Mouse (Mus musculus) forelimb bud, embryonic 11.5 days (tissue): ENCODE results near the gene Fuca1.
A peak's percentile ranks its signal among the peaks of the same experiment; 100 is the strongest.

ENCODE experiments used
- DNase-seq: peaks from one replicate; pipeline ENCODE4 v3.0.0-alpha.2; 2012; ENCODE audit warnings: low read depth, low spot score

Gene Fuca1

DNA sequence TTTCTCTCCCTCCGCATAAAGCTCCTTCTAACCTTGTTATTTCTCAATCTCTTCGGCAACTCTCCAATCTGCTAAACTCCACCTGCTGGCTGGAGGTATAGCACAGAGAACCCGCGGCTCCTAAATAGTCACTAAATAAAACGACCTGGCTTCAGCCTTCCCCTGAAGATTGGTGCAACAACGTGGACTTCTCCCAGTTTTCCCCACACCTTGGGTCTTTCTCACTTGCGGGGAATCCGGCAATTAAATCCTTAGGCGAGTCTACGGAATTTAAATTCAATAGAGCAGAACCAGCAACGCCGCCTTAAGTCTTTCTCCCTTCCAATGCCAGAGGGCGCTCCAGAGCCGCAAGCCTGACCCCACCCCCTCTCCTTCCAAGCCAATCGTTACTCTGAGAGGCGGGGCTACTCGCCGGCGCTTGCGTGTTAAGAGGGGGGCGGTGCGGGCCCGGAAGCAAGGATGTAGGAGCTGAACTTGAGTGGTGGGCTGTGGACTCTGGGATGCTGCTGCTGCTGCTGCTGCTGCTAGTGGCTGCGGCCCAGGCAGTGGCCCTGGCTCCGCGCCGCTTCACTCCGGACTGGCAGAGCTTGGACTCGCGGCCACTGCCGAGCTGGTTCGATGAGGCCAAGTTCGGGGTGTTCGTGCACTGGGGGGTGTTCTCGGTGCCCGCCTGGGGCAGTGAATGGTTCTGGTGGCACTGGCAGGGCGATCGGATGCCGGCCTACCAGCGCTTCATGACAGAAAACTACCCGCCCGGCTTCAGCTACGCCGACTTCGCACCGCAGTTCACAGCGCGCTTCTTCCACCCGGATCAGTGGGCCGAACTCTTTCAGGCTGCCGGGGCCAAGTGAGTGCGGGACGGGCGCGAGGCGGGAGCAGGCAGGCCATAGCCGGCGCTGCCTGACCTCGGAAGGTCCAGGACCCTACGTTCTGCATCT, at the start of gene Fuca1:
Gene Fuca1 (plus strand): TSS at position 432 of the 938 bp plus-strand sequence.
- peak; percentile 94 for DNase-seq

DNA sequence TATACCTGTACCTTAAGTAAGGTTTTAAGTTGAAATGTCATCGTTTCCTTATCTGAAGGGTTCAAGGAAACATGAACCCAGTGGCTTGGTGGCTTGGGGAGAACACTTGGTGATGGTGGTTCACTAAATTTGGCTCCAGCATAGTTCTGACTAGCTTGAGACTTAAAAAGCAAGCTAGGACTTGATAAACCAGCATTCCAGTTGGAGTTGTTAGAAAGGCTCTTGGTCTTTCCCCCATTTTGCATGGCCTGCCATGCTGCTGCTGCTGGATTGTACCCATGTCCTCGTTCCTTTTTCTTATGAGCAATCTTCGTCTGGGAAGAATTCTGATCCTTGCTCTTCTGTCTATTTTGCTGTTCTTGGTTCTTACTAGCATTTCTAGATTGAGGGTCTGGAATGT, 48.5 kb upstream of the Fuca1 start:
- DNase-seq, result no peak

DNA sequence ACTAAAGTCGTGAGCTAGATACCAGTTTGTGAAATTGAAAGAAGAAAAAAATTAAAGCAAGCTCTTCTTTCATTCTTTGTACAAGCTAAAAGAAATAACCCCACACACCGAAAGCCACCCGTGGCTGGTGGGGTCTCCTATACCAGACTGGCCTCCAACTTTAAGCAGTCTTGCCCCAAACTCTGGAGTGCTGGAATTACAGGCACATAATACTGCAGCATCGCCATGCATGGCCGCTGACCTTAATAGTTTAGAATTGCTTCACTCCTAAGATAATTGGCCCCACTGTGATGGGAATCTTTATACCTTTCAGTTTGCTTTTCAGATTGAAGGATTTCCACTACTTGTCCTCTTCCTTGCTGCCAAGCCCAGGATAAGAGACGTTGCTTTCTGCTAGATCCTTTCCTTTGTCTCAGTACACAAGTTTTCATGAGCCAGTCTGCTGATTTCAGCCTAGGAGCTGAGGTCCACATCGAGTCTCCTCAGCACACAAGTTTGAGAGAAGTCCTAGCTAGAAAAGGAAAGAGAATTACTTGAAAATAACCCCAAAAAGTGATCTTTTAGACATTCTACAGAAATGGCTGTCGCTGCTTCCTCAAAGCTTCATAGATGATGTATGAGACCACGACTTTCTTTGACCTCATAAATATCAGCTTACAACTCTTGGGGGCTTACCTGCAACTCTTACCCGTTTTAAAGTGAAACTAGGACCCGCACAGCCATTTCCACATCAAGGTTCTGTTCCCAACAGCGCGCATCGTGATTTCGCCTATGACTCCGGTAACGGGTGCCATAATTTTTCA, 47.7 kb upstream of the Fuca1 start:
- no peak for DNase-seq

DNA sequence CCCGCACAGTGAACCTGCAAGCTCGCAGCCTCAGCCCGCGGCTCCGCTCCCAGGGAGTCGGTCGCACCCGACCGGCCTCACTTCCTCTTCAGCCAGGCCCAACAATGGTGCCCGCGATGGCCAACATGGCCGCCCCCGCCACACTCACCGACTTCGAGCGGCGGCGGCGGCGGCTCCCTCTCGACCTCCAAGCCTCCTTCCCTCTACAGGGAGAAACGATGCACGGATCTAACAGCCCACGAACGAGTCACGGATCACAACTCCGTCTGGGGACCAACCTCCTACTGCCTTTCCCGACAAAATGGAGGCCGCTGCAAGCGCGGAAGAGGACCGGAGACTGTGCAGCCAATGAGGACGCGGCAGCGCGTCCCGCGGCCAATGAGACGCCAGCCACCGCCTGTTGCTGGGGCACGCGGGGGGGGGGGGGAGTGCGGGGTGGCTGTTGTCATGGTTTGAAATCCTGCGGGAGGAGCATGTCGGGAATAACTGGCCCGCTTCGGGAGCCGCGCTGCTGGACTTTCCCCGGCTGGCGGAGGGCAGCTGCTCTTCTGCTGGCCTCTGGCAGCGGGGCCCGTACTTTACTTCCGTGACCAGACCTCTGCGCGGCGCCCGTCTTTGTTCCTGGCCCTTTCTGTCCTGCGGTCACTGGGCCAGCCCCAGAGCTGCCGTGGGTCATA, 46.9 kb upstream of the Fuca1 start, which contains the start of gene Pnrc2:
Gene Pnrc2 (minus strand): TSS at position 325 of the 677 bp plus-strand sequence.
- DNase-seq, result peak; percentile 94

DNA sequence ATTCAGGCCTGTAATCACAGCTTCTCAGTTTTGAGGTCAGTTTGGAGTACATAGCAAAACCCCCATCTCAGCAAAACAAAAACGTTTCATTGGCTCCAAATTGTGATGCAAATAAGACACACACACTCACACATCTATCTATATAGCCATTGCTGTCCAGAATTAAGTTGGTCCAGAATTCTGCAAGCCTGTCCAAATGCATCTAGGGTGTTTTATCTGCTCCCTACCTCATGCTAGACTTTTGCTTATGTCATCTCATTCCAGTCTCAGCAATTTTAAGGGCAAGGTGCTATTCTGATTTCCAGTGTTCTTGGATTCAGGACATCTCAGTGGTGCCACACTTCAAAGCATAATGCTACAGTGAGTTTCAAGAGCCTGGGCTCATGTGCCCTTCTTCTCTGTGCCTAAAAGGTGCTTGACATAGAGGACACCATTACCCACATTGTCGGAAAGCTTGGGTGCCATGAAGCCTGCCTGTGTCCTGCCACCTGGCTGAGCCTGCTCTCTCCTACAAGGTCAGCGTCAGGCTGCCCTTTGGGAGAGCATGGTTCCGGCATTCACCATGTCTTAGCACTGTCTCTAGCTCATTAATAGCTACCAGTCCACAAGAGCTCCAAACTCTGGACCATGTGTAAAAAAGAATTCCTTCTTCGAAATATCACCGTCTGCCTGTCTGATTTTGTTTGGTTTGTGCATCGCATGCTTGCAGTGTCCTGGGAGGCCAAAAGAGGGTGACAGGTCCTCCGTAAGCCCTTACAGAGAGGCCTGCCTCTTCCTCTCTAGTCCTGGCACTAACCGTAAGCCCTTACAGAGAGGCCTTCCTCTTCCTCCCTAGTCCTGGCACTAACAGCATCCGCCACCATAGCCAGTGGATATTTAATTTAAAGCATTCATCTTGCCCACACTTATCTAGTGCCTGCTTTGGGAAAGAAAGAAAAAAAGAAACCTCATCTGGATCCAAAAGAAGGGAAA, 45.7 kb upstream of the Fuca1 start:
- no peak for DNase-seq

DNA sequence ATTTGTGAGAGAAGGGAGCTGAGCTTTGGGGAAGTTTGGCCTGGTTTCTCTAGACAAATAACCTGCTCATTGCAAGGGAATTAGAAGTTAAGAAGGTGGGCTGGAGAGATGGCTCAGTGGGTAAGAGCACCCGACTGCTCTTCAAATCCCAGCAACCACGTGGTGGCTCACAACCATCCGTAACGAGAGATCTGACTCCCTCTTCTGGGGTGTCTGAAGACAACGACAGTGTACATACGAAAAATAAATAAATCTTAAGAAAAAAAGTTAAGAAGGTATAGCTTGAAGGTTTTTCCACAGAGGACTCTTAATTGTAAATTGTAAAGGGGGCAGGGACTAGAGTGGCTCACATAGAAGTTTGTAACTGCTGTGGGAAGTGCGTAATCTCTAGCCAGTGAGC, 45.0 kb upstream of the Fuca1 start:
- DNase-seq, result no peak

DNA sequence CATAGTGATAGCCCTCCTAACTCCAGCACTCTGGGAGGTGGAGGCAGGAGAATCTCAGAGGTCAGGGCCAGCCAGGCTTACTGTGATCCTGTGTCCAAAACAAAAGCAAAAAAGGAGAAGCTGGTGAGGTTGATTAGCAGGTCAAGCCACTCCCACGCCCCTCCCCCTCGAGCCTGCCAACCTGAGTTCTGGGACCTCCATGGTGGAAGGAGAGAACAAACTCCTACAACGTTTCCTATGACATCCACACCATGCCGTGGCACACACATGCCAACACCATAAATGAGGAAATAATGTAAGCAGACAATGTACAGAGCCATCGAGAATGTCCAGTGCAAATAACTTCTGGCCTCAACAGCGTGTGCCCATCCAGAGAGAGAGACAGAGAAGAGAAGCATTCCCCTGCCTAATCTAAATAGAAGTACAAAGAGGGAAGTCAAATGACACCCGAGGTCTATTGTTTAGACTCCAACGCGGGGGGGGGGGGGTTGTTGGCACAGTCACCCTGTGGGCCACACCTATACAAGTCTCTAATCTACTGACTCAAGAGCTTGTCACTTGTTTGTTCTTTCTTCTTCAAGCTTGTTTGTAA, 44.4 kb upstream of the Fuca1 start:
- DNase-seq, result no peak

DNA sequence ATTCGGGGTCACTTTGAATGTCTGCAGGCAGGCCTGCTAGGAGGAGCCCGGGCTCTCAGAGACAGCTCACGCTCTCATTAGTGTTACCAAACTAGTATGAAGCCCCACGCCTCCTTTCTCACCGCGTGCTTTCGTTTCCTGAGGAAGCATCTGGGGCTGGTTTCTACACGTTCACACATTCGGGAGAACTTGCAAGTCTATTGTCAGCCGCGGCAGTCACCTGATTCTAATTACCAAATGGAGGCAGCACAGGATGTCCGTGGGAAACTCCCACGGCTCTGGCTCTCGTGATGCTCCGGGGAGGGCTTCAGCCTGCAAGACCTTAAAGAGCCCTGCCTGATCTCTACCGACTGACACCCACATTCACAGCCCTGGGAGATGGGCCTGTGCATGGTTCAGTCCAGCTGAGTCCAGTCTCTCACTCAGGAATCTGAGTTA, 43.9 kb upstream of the Fuca1 start:
- DNase-seq, result peak; percentile 74

DNA sequence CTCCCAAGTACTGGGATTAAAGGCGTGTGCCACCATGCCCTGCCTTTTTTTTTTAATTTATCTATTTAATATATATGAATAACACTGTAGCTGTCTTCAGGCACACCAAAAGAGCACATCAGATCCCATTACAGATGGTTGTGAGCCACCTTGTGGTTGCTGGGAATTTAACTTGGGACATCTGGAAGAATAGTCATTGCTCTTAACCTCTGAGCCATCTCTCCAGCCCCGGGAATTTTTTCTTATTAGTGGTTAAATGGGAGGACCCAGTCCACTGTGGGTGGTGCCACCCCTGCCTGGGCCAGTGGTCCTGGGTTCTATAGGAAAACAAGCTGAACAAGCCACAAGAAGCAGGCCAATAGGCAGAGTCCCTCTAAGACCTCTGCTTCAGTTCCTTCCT, 42.8 kb upstream of the Fuca1 start:
- no peak for DNase-seq

DNA sequence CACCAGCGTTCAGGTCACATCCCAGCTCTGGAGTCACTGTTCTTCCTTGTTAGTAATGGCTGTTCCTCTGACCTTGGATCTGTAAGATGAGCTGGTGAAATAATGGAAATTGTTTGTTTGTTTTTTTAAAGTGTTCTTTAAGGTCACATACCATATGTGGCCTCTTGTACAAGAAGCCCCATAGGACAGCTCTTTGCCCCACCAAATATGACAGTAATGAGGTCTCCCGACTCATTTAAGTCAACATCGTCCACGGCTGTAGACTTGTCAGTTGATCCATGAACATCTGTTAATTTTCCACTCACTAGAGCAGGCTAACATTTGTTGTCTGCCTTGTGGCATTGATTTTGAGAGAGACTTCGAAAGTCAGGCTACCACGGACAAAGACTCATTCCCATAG, 41.5 kb upstream of the Fuca1 start:
- no peak for DNase-seq

DNA sequence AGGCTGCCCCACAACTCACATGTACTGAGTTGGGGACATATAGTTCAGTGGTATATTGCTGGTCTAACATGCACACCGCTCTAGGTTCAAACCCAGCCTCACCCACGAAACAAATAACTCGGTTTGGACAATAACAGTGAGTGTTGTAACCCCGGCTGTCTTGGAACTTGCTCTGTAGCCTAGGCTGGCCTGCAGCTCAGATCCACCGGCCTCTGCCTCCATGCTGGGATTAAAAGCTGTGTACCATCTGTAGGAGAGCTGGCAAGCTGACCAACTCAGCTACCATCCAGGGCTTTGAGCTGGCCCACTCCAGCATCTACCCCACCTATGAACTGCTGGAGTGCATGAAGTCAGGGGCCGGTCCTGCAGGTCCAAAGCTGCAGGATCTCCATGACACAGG, 40.5 kb upstream of the Fuca1 start:
- DNase-seq, result no peak

DNA sequence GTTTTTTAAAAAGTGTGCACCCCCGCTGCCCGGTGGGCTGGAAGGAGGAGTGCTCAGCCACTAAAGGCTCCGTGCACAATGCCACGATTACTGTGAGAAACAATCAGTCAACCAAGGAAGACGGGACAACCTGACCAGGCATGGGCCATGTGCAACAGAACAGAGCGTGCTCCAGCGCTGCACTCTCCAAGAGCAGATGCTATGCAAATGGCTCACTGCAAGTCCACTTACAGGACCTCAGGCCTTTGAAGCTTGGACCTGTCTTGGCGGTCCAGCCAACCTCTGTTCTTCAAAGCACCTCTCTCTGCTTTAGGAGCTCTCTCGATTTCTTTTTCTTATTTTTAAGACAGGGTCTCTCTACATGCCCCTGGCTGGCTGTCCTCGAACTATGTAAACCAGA, 40.0 kb upstream of the Fuca1 start:
- no peak for DNase-seq

DNA sequence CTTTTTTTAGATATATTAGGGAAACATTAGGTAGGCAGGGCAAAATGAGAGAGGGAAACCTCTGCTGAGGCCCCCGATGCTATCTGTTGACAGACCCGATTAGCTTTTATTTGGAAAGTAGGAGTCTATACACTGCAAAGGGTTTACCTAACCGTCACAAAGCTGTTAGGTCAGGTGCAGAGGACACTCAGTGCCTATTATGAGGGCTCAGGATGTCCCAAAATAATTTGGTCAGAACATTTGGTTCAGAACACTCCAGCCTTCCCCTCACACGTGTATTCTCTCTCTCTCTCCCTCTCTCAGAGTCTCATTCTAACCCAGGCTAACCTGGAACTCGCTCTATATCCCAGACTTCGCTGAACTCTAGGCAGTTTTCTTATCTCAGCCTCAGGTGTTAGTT, 38.5 kb upstream of the Fuca1 start:
- no peak for DNase-seq

DNA sequence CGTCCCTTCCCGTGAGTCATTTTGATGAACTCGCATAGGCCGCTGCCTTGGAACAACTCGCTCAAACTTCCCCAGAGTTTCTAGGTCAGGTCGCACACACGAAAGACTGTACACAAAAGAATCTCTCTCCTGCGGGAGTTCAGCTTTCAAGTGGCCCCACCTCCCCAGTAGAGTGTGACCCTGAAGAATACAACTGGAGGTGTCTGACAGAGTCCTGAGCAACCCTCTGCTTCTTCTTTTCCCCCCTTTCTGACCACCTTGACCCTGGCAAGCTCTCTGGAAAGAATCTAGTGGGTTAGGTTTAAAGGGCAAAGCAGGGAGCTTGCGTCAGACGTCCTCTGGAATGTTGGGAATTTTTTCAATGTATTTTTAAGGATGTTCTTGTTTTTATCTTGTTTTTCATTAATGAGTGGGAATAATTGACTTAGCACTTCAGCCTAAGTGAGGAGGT, 37.1 kb upstream of the Fuca1 start:
- DNase-seq, result no peak

DNA sequence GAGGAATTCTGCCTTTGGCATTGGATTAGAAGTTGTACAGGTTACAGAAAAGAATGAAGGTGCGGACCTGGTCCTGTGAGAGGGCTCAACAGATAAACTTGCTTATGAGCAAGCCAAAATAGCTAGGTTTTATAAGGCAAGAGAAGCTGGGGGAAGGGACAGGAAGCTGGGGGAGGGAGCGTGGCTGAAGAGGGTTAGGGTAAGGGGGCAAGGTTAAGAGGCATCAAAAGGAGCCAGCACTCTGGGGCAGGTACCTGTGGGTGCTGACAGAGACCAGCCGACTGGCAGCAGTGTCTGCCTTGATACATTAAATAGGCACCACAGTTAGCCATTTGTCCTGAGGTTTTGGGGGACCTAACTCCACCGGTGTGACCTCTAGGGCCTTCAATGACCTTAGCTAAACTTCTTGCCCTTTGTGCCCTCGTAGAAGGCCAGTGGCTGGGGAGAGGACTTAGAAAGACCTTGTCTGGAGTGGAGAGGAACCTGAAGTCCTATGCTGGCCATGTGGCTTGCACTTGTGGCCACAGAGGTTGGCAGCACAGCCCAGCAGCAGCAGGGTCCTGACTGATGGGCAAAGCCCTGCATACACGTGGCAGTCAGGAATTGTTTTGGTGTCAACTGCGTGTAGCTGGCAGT, 36.5 kb upstream of the Fuca1 start:
- DNase-seq, result no peak

DNA sequence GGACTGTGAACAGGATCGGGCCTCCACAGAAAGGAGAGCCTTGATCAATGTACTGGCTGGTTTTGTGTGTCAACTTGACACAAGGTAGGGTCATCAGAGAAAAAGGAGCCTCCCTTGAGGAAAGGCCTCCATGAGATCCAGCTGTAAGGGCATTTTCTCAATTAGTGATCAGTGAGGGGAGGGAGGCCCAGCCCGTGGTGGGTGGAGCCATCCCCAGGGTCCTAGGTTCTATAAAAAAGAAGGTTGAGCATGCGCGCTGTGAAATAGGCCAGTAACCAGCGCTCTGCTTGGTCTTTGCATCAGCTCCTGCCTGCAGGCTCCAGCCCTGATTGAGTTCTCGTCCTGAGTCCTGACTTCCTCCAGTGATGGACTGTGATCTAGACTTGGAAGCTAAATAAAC, 36.0 kb upstream of the Fuca1 start:
- DNase-seq, result no peak

DNA sequence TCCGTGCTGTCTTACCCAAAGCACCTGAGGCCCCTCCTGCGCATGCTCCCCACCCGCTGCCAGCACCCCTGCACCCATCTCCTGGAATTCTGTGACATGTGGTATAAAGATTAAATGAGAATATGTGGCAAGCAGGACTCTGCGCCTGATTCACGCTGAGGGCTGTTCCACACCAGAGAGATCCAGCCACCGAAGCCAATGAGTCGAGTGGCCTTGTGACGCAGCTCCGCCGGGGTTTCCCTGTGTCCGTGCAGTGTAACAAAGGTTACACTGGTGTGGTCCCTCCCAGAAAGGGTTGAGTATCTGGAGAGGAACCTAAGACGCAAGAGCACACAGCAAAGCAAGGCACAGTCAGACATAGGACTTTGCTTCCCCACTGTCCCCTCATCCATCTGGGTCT, 34.9 kb upstream of the Fuca1 start:
- no peak for DNase-seq

DNA sequence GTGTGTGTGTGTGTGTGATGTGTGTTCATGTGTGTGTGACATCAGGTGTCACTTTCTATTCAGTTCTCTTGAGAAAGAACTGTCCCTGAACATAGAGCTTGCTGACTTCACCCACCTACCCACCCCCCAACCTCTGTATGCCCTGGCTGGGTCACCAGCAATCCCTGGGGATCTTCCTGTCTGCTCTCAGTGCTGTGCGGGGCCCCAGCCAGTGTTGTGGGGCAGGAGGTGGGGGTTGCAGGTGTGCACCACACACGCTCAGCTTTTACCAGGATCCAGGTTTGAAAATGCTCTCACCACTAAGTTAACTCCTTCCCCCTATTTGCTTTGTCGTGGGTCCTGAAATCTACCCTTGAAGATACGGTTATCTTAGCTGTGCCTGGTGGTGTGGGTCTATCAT, 34.4 kb upstream of the Fuca1 start:
- DNase-seq, result no peak

DNA sequence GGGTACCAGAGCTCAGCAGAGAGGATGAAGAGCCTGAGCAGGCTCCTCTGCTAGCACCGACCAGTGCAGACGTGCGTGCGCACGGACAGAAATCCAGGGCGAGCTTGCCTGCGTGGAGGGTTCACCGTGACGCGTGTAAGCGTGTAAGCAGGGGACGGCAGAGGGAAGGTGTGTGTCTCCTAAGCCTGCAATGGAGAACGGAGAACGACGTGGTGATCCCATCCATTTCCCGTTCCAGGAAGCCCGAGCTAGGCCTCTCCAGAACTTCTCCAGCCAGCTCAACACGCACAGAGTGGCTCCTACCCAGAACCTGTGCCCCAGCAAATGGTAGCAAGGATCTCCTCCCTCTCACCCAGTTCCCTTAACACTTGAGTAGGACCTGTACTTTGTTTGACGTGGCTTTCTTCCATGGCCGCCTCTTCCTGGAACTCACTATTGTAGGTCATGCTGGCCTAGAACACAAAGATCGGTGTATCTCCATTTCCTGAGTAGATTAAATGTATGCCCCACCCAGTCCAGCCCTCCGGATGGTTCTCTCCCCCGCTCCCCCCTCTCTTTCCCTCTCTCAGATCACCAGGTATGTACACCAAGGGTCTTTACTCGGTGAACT, 32.0 kb upstream of the Fuca1 start:
- no peak for DNase-seq
